Mouse (Mus musculus): Measurements from ENCODE around the gene Cables2. TPM values are rescaled to one million over a fixed set of nuclear protein-coding genes. Genes with fewer than 3 reads are reported as not detected.

Gene Cables2
- polyA plus RNA-seq, 1 experiment from 2014 or later = 40.9 TPM

- H3K27ac ChIP-seq = no peak overlapping the region
- no peaks in the 10 kb centered on the region for H3K9me3 ChIP-seq (ENCODE audit: control insufficient read depth, low read length)
- 29% methylated on average over 11 of the region's 11 CpGs for WGBS
- H3K4me2 ChIP-seq (replicated peaks) = no peak overlapping the region
- H3K36me3 ChIP-seq (replicated peaks; ENCODE audit: control insufficient read depth, insufficient read depth) = no peaks in the 10 kb centered on the region
- H3K9ac ChIP-seq = no peak overlapping the region
- no peaks in the 10 kb centered on the region for H3K27me3 ChIP-seq (ENCODE audit: control insufficient read depth, insufficient read depth, low read length)
- ATAC-seq (ENCODE audit: low FRiP score) (peak; percentile 85), DNase-seq (ENCODE audit: low spot score) (peak; percentile 94)
- 0 out of 2 replicates have a peak, but pooled peaks cover 4% of the 10 kb centered on the region for H3K4me1 ChIP-seq (replicated peaks; ENCODE audit: control insufficient read depth, insufficient read depth, low read length)
- no peak overlapping the region for H3K4me3 ChIP-seq (replicated peaks; ENCODE audit: low read length)
Measured at GRCm38 (mm10) chr2:180250930-180251611, 22.2 kb downstream of the Cables2 start.

GRCm38 (mm10) chr2:180248947-180249660 is 24.2 kb downstream of the Cables2 start:
- Histone ChIP-seq H3K27ac (no peak overlapping the region), H3K27me3 (ENCODE audit: control insufficient read depth, insufficient read depth, low read length) (no peaks in the 10 kb centered on the region), H3K4me1 (replicated peaks; ENCODE audit: control insufficient read depth, insufficient read depth, low read length) (no peaks in the 10 kb centered on the region), H3K9ac (no peak overlapping the region), H3K36me3 (replicated peaks; ENCODE audit: control insufficient read depth, insufficient read depth) (no peaks in the 10 kb centered on the region), H3K9me3 (ENCODE audit: control insufficient read depth, low read length) (no peaks in the 10 kb centered on the region), H3K4me2 (replicated peaks) (no peak overlapping the region), H3K4me3 (replicated peaks; ENCODE audit: low read length) (no peak overlapping the region)
- no peak for DNase-seq (ENCODE audit: low spot score)
- no peak for ATAC-seq (ENCODE audit: low FRiP score)
- 62% methylated on average over 9 of the region's 9 CpGs for WGBS

- 91% methylated on average over 5 of the region's 5 CpGs for WGBS
- ATAC-seq (ENCODE audit: low FRiP score) (no peak), DNase-seq (ENCODE audit: low spot score) (no peak)
- no peak overlapping the region for H3K9ac ChIP-seq
- no peaks in the 10 kb centered on the region for H3K27me3 ChIP-seq (ENCODE audit: control insufficient read depth, insufficient read depth, low read length)
- no peak overlapping the region for H3K27ac ChIP-seq
- no peaks in the 10 kb centered on the region for H3K36me3 ChIP-seq (replicated peaks; ENCODE audit: control insufficient read depth, insufficient read depth)
- H3K4me2 ChIP-seq (replicated peaks) = no peak overlapping the region
- H3K4me3 ChIP-seq (replicated peaks; ENCODE audit: low read length) = no peak overlapping the region
- no peaks in the 10 kb centered on the region for H3K4me1 ChIP-seq (replicated peaks; ENCODE audit: control insufficient read depth, insufficient read depth, low read length)
- no peaks in the 10 kb centered on the region for H3K9me3 ChIP-seq (ENCODE audit: control insufficient read depth, low read length)
Measured at GRCm38 (mm10) chr2:180247916-180248315, 25.4 kb downstream of the Cables2 start.

GRCm38 (mm10) chr2:180243108-180243507 is 30.2 kb downstream of the Cables2 start:
- ATAC-seq (ENCODE audit: low FRiP score) = no peak
- 90% methylated on average over 4 of the region's 4 CpGs for WGBS
- H3K4me2 ChIP-seq (replicated peaks) = no peak overlapping the region

GRCm38 (mm10) chr2:180238591-180238990 is 34.7 kb downstream of the Cables2 start:
- no peak overlapping the region for H3K27ac ChIP-seq
- ATAC-seq (ENCODE audit: low FRiP score) (no peak), DNase-seq (ENCODE audit: low spot score) (no peak)
- no peaks in the 10 kb centered on the region for H3K36me3 ChIP-seq (replicated peaks; ENCODE audit: control insufficient read depth, insufficient read depth)
- H3K9me3 ChIP-seq (ENCODE audit: control insufficient read depth, low read length) = no peaks in the 10 kb centered on the region
- no peak overlapping the region for H3K4me2 ChIP-seq (replicated peaks)
- H3K9ac ChIP-seq = no peak overlapping the region
- WGBS = 94% methylated on average over 5 of the region's 5 CpGs
- H3K27me3 ChIP-seq (ENCODE audit: control insufficient read depth, insufficient read depth, low read length) = no peaks in the 10 kb centered on the region
- no peaks in the 10 kb centered on the region for H3K4me1 ChIP-seq (replicated peaks; ENCODE audit: control insufficient read depth, insufficient read depth, low read length)
- H3K4me3 ChIP-seq (replicated peaks; ENCODE audit: low read length) = no peak overlapping the region

More at GRCm38 (mm10) chr2:180243108-180243507, 30.2 kb downstream of the Cables2 start:
- Histone ChIP-seq H3K4me1 (replicated peaks; ENCODE audit: control insufficient read depth, insufficient read depth, low read length) (no peaks in the 10 kb centered on the region), H3K27ac (no peak overlapping the region), H3K36me3 (replicated peaks; ENCODE audit: control insufficient read depth, insufficient read depth) (no peaks in the 10 kb centered on the region), H3K9me3 (ENCODE audit: control insufficient read depth, low read length) (no peaks in the 10 kb centered on the region), H3K4me3 (replicated peaks; ENCODE audit: low read length) (no peak overlapping the region), H3K27me3 (ENCODE audit: control insufficient read depth, insufficient read depth, low read length) (no peaks in the 10 kb centered on the region), H3K9ac (no peak overlapping the region)
- DNase-seq (ENCODE audit: low spot score) = no peak

- no peak overlapping the region for H3K9ac ChIP-seq
- no peaks in the 10 kb centered on the region for H3K27me3 ChIP-seq (ENCODE audit: control insufficient read depth, insufficient read depth, low read length)
- no peaks in the 10 kb centered on the region for H3K36me3 ChIP-seq (replicated peaks; ENCODE audit: control insufficient read depth, insufficient read depth)
- H3K4me1 ChIP-seq (replicated peaks; ENCODE audit: control insufficient read depth, insufficient read depth, low read length) = no peaks in the 10 kb centered on the region
- ATAC-seq (ENCODE audit: low FRiP score) = no peak
- 92% methylated on average over 7 of the region's 7 CpGs for WGBS
- H3K4me3 ChIP-seq (replicated peaks; ENCODE audit: low read length) = no peak overlapping the region
- no peaks in the 10 kb centered on the region for H3K9me3 ChIP-seq (ENCODE audit: control insufficient read depth, low read length)
- no peak for DNase-seq (ENCODE audit: low spot score)
- H3K4me2 ChIP-seq (replicated peaks) = no peak overlapping the region
- H3K27ac ChIP-seq = no peak overlapping the region
Measured at GRCm38 (mm10) chr2:180237601-180238345, 35.5 kb downstream of the Cables2 start.

GRCm38 (mm10) chr2:180236930-180237329 is 36.4 kb downstream of the Cables2 start:
- no peak for DNase-seq (ENCODE audit: low spot score)
- Histone ChIP-seq H3K9ac (no peak overlapping the region), H3K36me3 (replicated peaks; ENCODE audit: control insufficient read depth, insufficient read depth) (no peaks in the 10 kb centered on the region), H3K27me3 (ENCODE audit: control insufficient read depth, insufficient read depth, low read length) (no peaks in the 10 kb centered on the region), H3K4me3 (replicated peaks; ENCODE audit: low read length) (no peak overlapping the region), H3K4me1 (replicated peaks; ENCODE audit: control insufficient read depth, insufficient read depth, low read length) (no peaks in the 10 kb centered on the region), H3K9me3 (ENCODE audit: control insufficient read depth, low read length) (no peaks in the 10 kb centered on the region), H3K4me2 (replicated peaks) (no peak overlapping the region), H3K27ac (no peak overlapping the region)
- ATAC-seq (ENCODE audit: low FRiP score) = no peak
- WGBS = 90% methylated on average over 3 of the region's 3 CpGs

GRCm38 (mm10) chr2:180236500-180236899 is 36.8 kb downstream of the Cables2 start:
- H3K27ac ChIP-seq = no peak overlapping the region
- no peaks in the 10 kb centered on the region for H3K36me3 ChIP-seq (replicated peaks; ENCODE audit: control insufficient read depth, insufficient read depth)
- WGBS = 71% methylated on average over 3 of the region's 3 CpGs
- DNase-seq (ENCODE audit: low spot score) (no peak), ATAC-seq (ENCODE audit: low FRiP score) (no peak)
- no peaks in the 10 kb centered on the region for H3K27me3 ChIP-seq (ENCODE audit: control insufficient read depth, insufficient read depth, low read length)
- no peak overlapping the region for H3K4me3 ChIP-seq (replicated peaks; ENCODE audit: low read length)
- no peaks in the 10 kb centered on the region for H3K4me1 ChIP-seq (replicated peaks; ENCODE audit: control insufficient read depth, insufficient read depth, low read length)
- no peak overlapping the region for H3K4me2 ChIP-seq (replicated peaks)
- H3K9ac ChIP-seq = no peak overlapping the region
- no peaks in the 10 kb centered on the region for H3K9me3 ChIP-seq (ENCODE audit: control insufficient read depth, low read length)

- Histone ChIP-seq H3K27ac (no peak overlapping the region), H3K27me3 (ENCODE audit: control insufficient read depth, insufficient read depth, low read length) (no peaks in the 10 kb centered on the region), H3K9ac (no peak overlapping the region), H3K4me3 (replicated peaks; ENCODE audit: low read length) (no peak overlapping the region), H3K4me1 (replicated peaks; ENCODE audit: control insufficient read depth, insufficient read depth, low read length) (no peaks in the 10 kb centered on the region), H3K9me3 (ENCODE audit: control insufficient read depth, low read length) (no peaks in the 10 kb centered on the region), H3K4me2 (replicated peaks) (no peak overlapping the region), H3K36me3 (replicated peaks; ENCODE audit: control insufficient read depth, insufficient read depth) (no peaks in the 10 kb centered on the region)
- 92% methylated on average over 4 of the region's 4 CpGs for WGBS
- DNase-seq (ENCODE audit: low spot score) (no peak), ATAC-seq (ENCODE audit: low FRiP score) (no peak)
Measured at GRCm38 (mm10) chr2:180235788-180236187, 37.5 kb downstream of the Cables2 start.

All from hindbrain, embryonic 14.5 days (tissue).